Mouse (Mus musculus) midbrain, embryonic 11.5 days (tissue): Measurements from ENCODE around the gene Ap3s2. TPM values are rescaled to one million over a fixed set of nuclear protein-coding genes. Genes with fewer than 3 reads are reported as not detected.

Experiments used
- ATAC-seq: fragments of 200-750 bp; cut with Nextera tagmentation; 2 replicates; pipeline ENCODE4 v1.8.0; 2017; ENCODE audit warnings: moderate TSS enrichment, moderate library complexity; ENCODE audit not compliant: low FRiP score
- DNase-seq: peaks from one replicate; pipeline ENCODE4 v3.0.0; 2015; ENCODE audit warnings: low spot score; ENCODE audit errors: missing footprints
- H3K27ac ChIP-seq: fragments of 300-500 bp; sonication (generic); 2 replicates; pipeline ENCODE4 v1.5.1; 2014; ENCODE audit warnings: low read depth, low read length
- H3K27me3 ChIP-seq: fragments of 300-500 bp; sonication (generic); 2 replicates; pipeline ENCODE4 v1.6.1; 2014; ENCODE audit warnings: mild to moderate bottlenecking, low read length, moderate library complexity, mixed read lengths; ENCODE audit not compliant: control insufficient read depth, insufficient read depth
- H3K36me3 ChIP-seq: fragments of 300-500 bp; sonication (generic); 2 replicates; pipeline ENCODE4 v1.6.1; 2014; ENCODE audit warnings: mild to moderate bottlenecking, low read length, moderate library complexity, mixed read lengths; ENCODE audit not compliant: control insufficient read depth, insufficient read depth
- H3K4me1 ChIP-seq: fragments of 300-500 bp; sonication (generic); 2 replicates; pipeline ENCODE4 v1.6.1; 2014; ENCODE audit warnings: low read length; ENCODE audit not compliant: control insufficient read depth, insufficient read depth
- H3K4me2 ChIP-seq: fragments of 300-500 bp; sonication (generic); 2 replicates; pipeline ENCODE4 v1.6.1; 2014; ENCODE audit warnings: mild to moderate bottlenecking, moderate library complexity
- H3K4me3 ChIP-seq: fragments of 300-500 bp; sonication (generic); 2 replicates; pipeline ENCODE4 v1.5.1; 2014; ENCODE audit warnings: low read depth, low read length
- H3K9ac ChIP-seq: fragments of 300-500 bp; sonication (generic); 2 replicates; pipeline ENCODE4 v1.6.1; 2014; ENCODE audit warnings: low read length
- H3K9me3 ChIP-seq: fragments of 300-500 bp; sonication (generic); 2 replicates; pipeline ENCODE4 v1.6.1; 2016; ENCODE audit warnings: low read length; ENCODE audit not compliant: control insufficient read depth
- WGBS: fragments of 180-500 bp; shearing (Covaris S2); extraction: QIAGEN DNeasy Blood & Tissue Kit; methylation state at CpG from one replicate; pipeline ENCODE4 v1.1.7; 2014; 5-methylcytosine and 5-hydroxymethylcytosine counted together
- microRNA-seq: library from miRNA; unstranded; fragments of <30 nt; microRNA quantifications from one replicate; pipeline ENCODE4, GENCODE M21; 2017
- polyA plus RNA-seq: library from polyadenylated mRNA; unstranded; fragments of >200 nt; fragmentation: Nextera tagmentation; extraction: Ambion mirVana; gene quantifications from 2 replicates; pipeline ENCODE4 v1.2.1, GENCODE M21; 2014

The Ap3s2 gene
- polyA plus RNA-seq, 1 experiment from 2014 or later = 60.4 TPM

GRCm38 (mm10) chr7:79835196-79835595, 85.3 kb downstream of the Ap3s2 start:
- H3K27me3 ChIP-seq = no peaks in the 10 kb centered on the region

GRCm38 (mm10) chr7:79832980-79833379, 87.5 kb downstream of the Ap3s2 start:
- DNase-seq = no peak
- Histone ChIP-seq H3K27ac (no peak overlapping the region), H3K4me3 (no peak overlapping the region), H3K27me3 (no peaks in the 10 kb centered on the region), H3K9me3 (no peaks in the 10 kb centered on the region), H3K4me1 (no peaks in the 10 kb centered on the region), H3K4me2 (no peak overlapping the region), H3K36me3 (no peaks in the 10 kb centered on the region), H3K9ac (no peak overlapping the region)
- ATAC-seq = no peak

More at GRCm38 (mm10) chr7:79835196-79835595, 85.3 kb downstream of the Ap3s2 start:
- H3K9me3 ChIP-seq = no peaks in the 10 kb centered on the region
- DNase-seq (no peak), ATAC-seq (no peak)
- H3K4me1 ChIP-seq = no peaks in the 10 kb centered on the region
- H3K4me3 ChIP-seq = no peak overlapping the region
- WGBS = 93% methylated on average over 6 of the region's 6 CpGs
- no peaks in the 10 kb centered on the region for H3K36me3 ChIP-seq
- no peak overlapping the region for H3K9ac ChIP-seq
- H3K27ac ChIP-seq = no peak overlapping the region
- no peak overlapping the region for H3K4me2 ChIP-seq

GRCm38 (mm10) chr7:79831585-79831984, 88.9 kb downstream of the Ap3s2 start:
- no peak for ATAC-seq
- Histone ChIP-seq H3K4me2 (no peak overlapping the region), H3K27me3 (no peaks in the 10 kb centered on the region), H3K4me3 (no peak overlapping the region), H3K27ac (no peak overlapping the region), H3K9me3 (no peaks in the 10 kb centered on the region), H3K4me1 (no peaks in the 10 kb centered on the region), H3K9ac (no peak overlapping the region), H3K36me3 (no peaks in the 10 kb centered on the region)
- no peak for DNase-seq
- WGBS = 85% methylated on average over 6 of the region's 6 CpGs

- Histone ChIP-seq H3K27me3 (no peaks in the 10 kb centered on the region), H3K36me3 (no peaks in the 10 kb centered on the region), H3K27ac (no peak overlapping the region), H3K9me3 (no peaks in the 10 kb centered on the region), H3K4me2 (no peak overlapping the region), H3K4me3 (no peak overlapping the region), H3K9ac (no peak overlapping the region), H3K4me1 (no peaks in the 10 kb centered on the region)
- no peak for ATAC-seq
- 82% methylated on average over 6 of the region's 6 CpGs for WGBS
- DNase-seq = no peak
Observed at GRCm38 (mm10) chr7:79831145-79831544, 89.3 kb downstream of the Ap3s2 start.

- H3K36me3 ChIP-seq = no peaks in the 10 kb centered on the region
- ATAC-seq (no peak), DNase-seq (no peak)
- no peaks in the 10 kb centered on the region for H3K4me1 ChIP-seq
- 84% methylated on average over 3 of the region's 3 CpGs for WGBS
- no peaks in the 10 kb centered on the region for H3K27me3 ChIP-seq
- H3K27ac ChIP-seq = no peak overlapping the region
- H3K4me3 ChIP-seq = no peak overlapping the region
- no peak overlapping the region for H3K4me2 ChIP-seq
- H3K9ac ChIP-seq = no peak overlapping the region
- H3K9me3 ChIP-seq = no peaks in the 10 kb centered on the region
Observed at GRCm38 (mm10) chr7:79828341-79828740, 92.1 kb downstream of the Ap3s2 start.

Small RNA genes lying within 50 kb of the gene (microRNA-seq; reads per million reads assigned to microRNA genes)
- not detected for gene Gm24541

Other genes starting within 250 kb of the Ap3s2 start
- gene Kif7, start 204.9 kb downstream of the Ap3s2 start, polyA plus RNA-seq = 2.8 and 4.7 TPM in 2 replicates
- gene Plin1, start 187.7 kb downstream of the Ap3s2 start, polyA plus RNA-seq = not detected in 2 replicates
- gene Pex11a, start 177.5 kb downstream of the Ap3s2 start, polyA plus RNA-seq = 8.4 TPM in 2 replicates
- 0.33 and 0.39 TPM in 2 replicates for gene Wdr93, start 177.5 kb downstream of the Ap3s2 start, polyA plus RNA-seq
- not detected in 2 replicates for gene Mesp1, start 126.9 kb downstream of the Ap3s2 start, polyA plus RNA-seq
- 0.40 TPM in 2 replicates for gene Mesp2, start 109.9 kb downstream of the Ap3s2 start, polyA plus RNA-seq
- 3.4 and 5.6 TPM in 2 replicates for gene Anpep, start 59.6 kb downstream of the Ap3s2 start, polyA plus RNA-seq
- gene Arpin, start 14.7 kb upstream of the Ap3s2 start, polyA plus RNA-seq = 27.8 and 28.3 TPM in 2 replicates
- 25.6 and 31.3 TPM in 2 replicates for gene Zfp710, start 104.2 kb upstream of the Ap3s2 start, polyA plus RNA-seq
- 349 and 357 TPM in 2 replicates for gene Idh2, start 194.7 kb upstream of the Ap3s2 start, polyA plus RNA-seq